Mouse (Mus musculus) midbrain, postnatal 0 days (tissue): Measurements from ENCODE around the gene Dsel. TPM values are rescaled to one million over a fixed set of nuclear protein-coding genes. Genes with fewer than 3 reads are reported as not detected.

ENCODE experiments used
- ATAC-seq: fragments of 200-750 bp; cut with Nextera tagmentation; 2 replicates; pipeline ENCODE4 v1.8.0; 2017; ENCODE audit warnings: moderate number of reproducible peaks, mild to moderate bottlenecking, moderate TSS enrichment, moderate library complexity; ENCODE audit not compliant: low FRiP score
- DNase-seq: peaks from one replicate; pipeline ENCODE4 v3.0.0-alpha.2; 2015; ENCODE audit warnings: low spot score
- H3K27ac ChIP-seq: fragments of 300-500 bp; sonication (generic); 2 replicates; pipeline ENCODE4 v1.5.1; 2014; ENCODE audit warnings: low read depth, mild to moderate bottlenecking, low read length, mixed read lengths
- H3K27me3 ChIP-seq: fragments of 300-500 bp; sonication (generic); 2 replicates; pipeline ENCODE4 v1.6.1; 2014; ENCODE audit warnings: low read length, control low read depth, mixed read lengths; ENCODE audit not compliant: insufficient read depth
- H3K36me3 ChIP-seq: fragments of 300-500 bp; sonication (generic); 2 replicates; pipeline ENCODE4 v1.6.1; 2014; ENCODE audit warnings: low read length, control low read depth, mixed read lengths; ENCODE audit not compliant: insufficient read depth
- H3K4me1 ChIP-seq: fragments of 300-500 bp; sonication (generic); 2 replicates; pipeline ENCODE4 v1.6.1; 2014; ENCODE audit warnings: mild to moderate bottlenecking, control low read depth, antibody characterized with exemption, low read length, mixed read lengths; ENCODE audit not compliant: insufficient read depth
- H3K4me2 ChIP-seq: fragments of 300-500 bp; sonication (generic); 2 replicates; pipeline ENCODE4 v1.6.1; 2014; ENCODE audit warnings: low read depth, mild to moderate bottlenecking, low read length, mixed read lengths; ENCODE audit not compliant: poor library complexity, severe bottlenecking
- H3K4me3 ChIP-seq: fragments of 300-500 bp; sonication (generic); 2 replicates; pipeline ENCODE4 v1.5.1; 2014; ENCODE audit warnings: low read depth, mild to moderate bottlenecking, low read length, moderate library complexity
- H3K9ac ChIP-seq: fragments of 300-500 bp; sonication (generic); replicated peaks from 2 replicates; pipeline ENCODE4 v1.6.1; 2014; ENCODE audit warnings: mild to moderate bottlenecking, low read length, moderate library complexity, mixed read lengths; ENCODE audit not compliant: poor library complexity, severe bottlenecking
- H3K9me3 ChIP-seq: fragments of 300-500 bp; sonication (generic); 2 replicates; pipeline ENCODE4 v1.6.1; 2016; ENCODE audit warnings: low read length, control low read depth
- CTCF ChIP-seq: IDR thresholded peaks from 2 replicates; pipeline ENCODE4 v1.5.1; 2016; ENCODE audit warnings: antibody characterized with exemption, mild to moderate bottlenecking
- WGBS: fragments of 180-500 bp; shearing (Covaris S2); extraction: QIAGEN DNeasy Blood & Tissue Kit; methylation state at CpG from one replicate; pipeline ENCODE4 v1.1.7; 2014; 5-methylcytosine and 5-hydroxymethylcytosine counted together
- polyA plus RNA-seq: library from polyadenylated mRNA; unstranded; fragments of >200 nt; fragmentation: Nextera tagmentation; extraction: Ambion mirVana; gene quantifications from 2 replicates; pipeline ENCODE4 v1.2.1, GENCODE M21; 2015
- total RNA-seq: library from RNA; depleted of rRNA; stranded (reverse); fragments of >200 nt; gene quantifications from 2 replicates; pipeline ENCODE4 v1.2.3, GENCODE M21; 2014; rRNA removed

Dsel gene
- total RNA-seq (22.1 and 28.9 TPM in 2 replicates), polyA plus RNA-seq (6.3 and 9.3 TPM in 2 replicates)

DNA sequence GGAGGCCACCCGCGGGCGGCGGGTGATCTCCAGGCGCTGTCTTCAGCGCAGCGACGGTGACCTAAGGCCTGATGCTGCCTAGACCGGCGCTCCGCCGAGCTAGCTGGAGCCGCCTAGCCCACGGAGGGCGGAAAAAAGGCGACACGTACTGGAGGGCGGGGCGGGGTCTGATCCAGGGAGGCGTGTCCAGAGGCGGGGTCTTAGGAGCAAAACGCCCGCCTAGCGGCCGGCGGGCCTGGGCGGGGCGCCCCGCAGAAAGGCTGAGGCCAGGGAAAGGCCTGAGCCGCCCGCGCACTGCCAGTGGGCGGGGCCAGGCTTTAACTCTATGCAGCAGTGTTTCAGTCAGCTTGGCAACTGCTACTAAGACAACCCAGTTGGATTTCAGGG is at the start of gene Dsel:
Gene Dsel, minus strand, starts transcription at position 140 of the 387 bp plus-strand sequence.
- WGBS = under 1% methylated on average over 31 of the region's 33 CpGs
- H3K27ac ChIP-seq = peak within 1 kb of the TSS; percentile 80
- peak within 1 kb of the TSS; percentile 68 for H3K9ac ChIP-seq
- H3K4me3 ChIP-seq = peak within 1 kb of the TSS; percentile 57
- H3K27me3 ChIP-seq = no peaks in the 10 kb centered on the region
- H3K9me3 ChIP-seq = no peaks in the 10 kb centered on the region
- ATAC-seq = peak; percentile 96
- TF ChIP-seq CTCF = peak; percentile 51
- no peaks in the 10 kb centered on the region for H3K36me3 ChIP-seq
- H3K4me2 ChIP-seq = peak within 1 kb of the TSS; percentile 57
- 0 out of 2 replicates have a peak, but pooled peaks cover 8% of the 10 kb centered on the region for H3K4me1 ChIP-seq
- DNase-seq = peak; percentile 96

DNA sequence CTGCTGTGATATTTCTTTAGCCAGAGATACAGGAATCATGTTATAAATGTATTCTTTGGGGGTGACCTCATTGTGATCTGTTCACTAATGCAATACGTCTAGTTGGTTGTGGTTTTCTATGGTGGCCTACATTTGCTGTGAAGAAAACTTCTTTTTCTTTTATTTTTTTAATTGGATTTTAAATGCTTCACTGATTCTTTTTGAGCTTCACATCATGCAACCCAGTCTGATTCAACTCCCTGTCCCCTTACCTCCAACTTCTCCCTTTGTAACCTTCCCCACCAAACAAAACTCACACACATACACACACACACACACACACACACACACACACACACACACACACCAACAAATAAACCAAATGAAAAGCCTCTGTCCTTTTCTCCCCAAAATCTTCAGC is 46.7 kb upstream of the Dsel start:
- H3K4me3 ChIP-seq = no peak overlapping the region
- no peak for DNase-seq
- H3K4me1 ChIP-seq = no peaks in the 10 kb centered on the region
- no peak overlapping the region for H3K9ac ChIP-seq
- no peak for TF ChIP-seq CTCF
- H3K27ac ChIP-seq = no peak overlapping the region
- H3K36me3 ChIP-seq = no peaks in the 10 kb centered on the region
- ATAC-seq = no peak
- no peak overlapping the region for H3K4me2 ChIP-seq
- H3K27me3 ChIP-seq = no peaks in the 10 kb centered on the region
- WGBS = 17% methylated on average over 1 of the region's 1 CpGs
- no peaks in the 10 kb centered on the region for H3K9me3 ChIP-seq

DNA sequence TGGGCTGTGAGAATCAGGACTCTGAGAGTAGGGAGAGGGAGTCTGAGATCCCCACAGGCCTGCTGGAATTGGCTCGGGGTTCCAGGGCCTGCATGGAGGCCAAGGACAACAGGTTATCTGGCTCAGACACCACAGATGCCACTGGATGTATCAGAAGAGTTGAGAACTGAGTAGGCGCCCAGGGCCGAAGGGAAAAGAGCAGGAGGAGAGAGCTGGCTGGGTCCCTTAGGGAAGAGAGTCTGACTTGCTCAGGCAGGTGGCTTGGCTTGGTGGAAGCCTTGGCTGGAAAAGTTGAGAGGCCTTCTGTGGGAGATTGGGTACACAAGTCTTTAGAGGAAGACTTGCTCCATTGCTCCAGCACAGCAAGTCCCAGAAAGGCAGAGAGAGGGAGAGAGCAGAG is 18.6 kb upstream of the Dsel start:
- WGBS = 86% methylated on average over 3 of the region's 3 CpGs
- no peak overlapping the region for H3K27ac ChIP-seq
- no peak for ATAC-seq
- H3K9me3 ChIP-seq = no peaks in the 10 kb centered on the region
- no peak for TF ChIP-seq CTCF
- no peaks in the 10 kb centered on the region for H3K36me3 ChIP-seq
- DNase-seq = no peak
- no peak overlapping the region for H3K4me2 ChIP-seq
- no peak overlapping the region for H3K4me3 ChIP-seq
- no peak overlapping the region for H3K9ac ChIP-seq
- no peaks in the 10 kb centered on the region for H3K4me1 ChIP-seq
- no peaks in the 10 kb centered on the region for H3K27me3 ChIP-seq

DNA sequence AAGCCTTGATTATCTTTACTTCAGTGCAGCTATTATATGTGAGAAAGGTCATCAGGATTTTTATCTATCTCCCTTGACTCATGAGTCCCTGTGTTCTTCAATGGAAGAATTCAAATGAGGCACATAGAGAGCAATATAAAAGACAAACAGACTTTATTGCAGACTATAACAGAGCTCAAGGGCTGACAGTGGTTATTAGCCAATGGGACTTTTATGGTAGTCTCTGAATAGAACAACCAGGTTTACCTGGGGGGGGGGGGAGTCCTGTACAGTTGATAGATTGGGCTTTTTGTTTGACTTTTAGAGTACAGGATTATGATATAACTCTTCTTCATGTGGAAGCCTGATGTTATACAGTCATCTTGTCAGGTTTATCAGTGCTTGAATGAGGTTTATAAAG is 11.1 kb upstream of the Dsel start:
- ATAC-seq (no peak), DNase-seq (no peak)
- TF ChIP-seq CTCF = no peak
- no peaks in the 10 kb centered on the region for H3K36me3 ChIP-seq
- no peaks in the 10 kb centered on the region for H3K9me3 ChIP-seq
- no peak overlapping the region for H3K9ac ChIP-seq
- H3K4me3 ChIP-seq = no peak overlapping the region
- H3K4me2 ChIP-seq = no peak overlapping the region
- no peaks in the 10 kb centered on the region for H3K27me3 ChIP-seq
- H3K27ac ChIP-seq = no peak overlapping the region
- H3K4me1 ChIP-seq = no peaks in the 10 kb centered on the region

DNA sequence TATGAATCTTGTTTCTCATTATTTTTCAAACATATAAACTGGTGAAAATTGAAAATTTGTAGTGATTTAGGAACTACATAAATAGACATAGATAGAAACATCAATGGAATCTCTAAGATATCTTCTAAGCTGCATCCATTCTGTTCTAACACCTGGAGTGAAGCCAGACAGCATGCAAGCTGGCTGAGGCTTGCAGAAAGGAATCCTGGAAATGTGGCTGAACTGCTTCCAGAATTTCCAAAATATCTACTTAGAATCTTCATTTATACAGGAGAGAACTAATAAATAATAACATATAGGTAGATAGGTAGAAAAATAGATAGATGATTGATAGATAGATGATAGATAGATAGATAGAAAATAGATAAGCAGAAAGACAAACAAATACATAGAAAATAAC is 8.5 kb upstream of the Dsel start:
- no peaks in the 10 kb centered on the region for H3K36me3 ChIP-seq
- H3K4me3 ChIP-seq = no peak overlapping the region
- H3K9me3 ChIP-seq = no peaks in the 10 kb centered on the region
- H3K4me1 ChIP-seq = no peaks in the 10 kb centered on the region
- no peak overlapping the region for H3K9ac ChIP-seq
- H3K4me2 ChIP-seq = no peak overlapping the region
- DNase-seq (no peak), ATAC-seq (no peak)
- H3K27me3 ChIP-seq = no peaks in the 10 kb centered on the region
- H3K27ac ChIP-seq = no peak overlapping the region
- TF ChIP-seq CTCF = no peak

DNA sequence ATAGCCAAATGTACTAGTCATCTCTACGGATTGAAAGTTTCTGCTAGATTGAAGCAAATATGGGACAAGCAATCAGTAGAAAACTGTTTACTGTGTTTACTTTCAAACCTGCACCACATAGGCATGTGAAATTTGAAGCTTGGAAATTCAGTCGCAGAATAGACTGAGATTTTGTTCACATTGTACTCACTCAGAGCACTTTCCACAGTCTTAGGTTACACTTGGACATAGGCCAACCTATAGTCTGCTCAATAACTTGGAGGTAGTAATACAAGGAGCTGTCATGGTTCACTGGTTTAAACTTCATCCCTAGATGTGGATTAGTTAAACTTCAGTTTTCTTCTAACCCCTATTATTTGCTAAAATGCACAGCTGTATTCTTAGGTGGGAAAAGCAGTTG is 749 bp upstream of the Dsel start:
- no peak for DNase-seq
- 49% methylated on average over 2 of the region's 2 CpGs for WGBS
- Histone ChIP-seq H3K27me3 (no peaks in the 10 kb centered on the region), H3K9me3 (no peaks in the 10 kb centered on the region), H3K27ac (no peak overlapping the region), H3K4me1 (0 out of 2 replicates have a peak, but pooled peaks cover 8% of the 10 kb centered on the region), H3K4me2 (0 out of 2 replicates have a peak overlapping the region, but pooled peaks have one; percentile 57), H3K9ac (no peak overlapping the region), H3K4me3 (no peak overlapping the region; the same call in 1 of the 2 replicates), H3K36me3 (no peaks in the 10 kb centered on the region)
- no peak for TF ChIP-seq CTCF
- ATAC-seq = no peak
